13 mouse cellular contexts compared by ENCODE assay signal in the genomic region with DNA sequence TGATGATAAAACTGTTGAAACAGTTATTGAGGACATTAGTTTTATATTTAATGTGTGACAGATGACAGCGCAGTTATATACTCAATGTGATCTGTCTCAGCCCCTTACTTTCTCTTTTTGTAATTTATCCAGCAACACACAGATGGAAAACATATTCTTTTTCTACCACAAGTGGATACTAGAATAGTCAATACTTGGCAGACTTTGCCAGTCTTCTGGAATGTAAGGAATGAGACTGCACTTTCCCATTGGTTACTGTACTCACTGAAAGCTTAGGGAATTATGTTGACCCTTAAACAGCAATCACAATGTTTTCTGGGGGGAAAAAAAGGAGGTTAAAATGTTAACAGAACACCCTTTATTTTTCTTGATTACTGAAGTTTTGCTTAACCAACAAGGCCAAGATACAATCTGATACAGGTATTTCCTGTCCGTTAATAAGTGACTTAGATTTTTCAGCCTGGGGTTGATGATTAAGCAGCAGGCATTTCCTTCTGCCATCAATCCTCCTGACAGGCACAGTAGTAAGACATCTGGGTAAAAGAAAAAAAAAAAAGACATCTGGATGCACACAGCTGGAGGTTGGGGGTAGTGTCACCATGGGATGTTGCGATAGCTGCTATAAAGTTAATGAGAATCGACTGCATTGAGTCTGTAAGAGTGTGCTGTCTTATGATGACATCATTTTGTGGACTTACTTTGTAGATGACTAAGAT.
DNase-seq lines count a peak whose midpoint lies in the region; ATAC-seq lines count a peak whose summit lies in the region.
"Had no signal": no experiment of that assay in that cellular context is flagged by ENCODE, and none has a peak within 500 bp of the region (broad histone marks: within the 10 kb centered on the region; RNA-seq: fewer than 3 reads in every experiment).

No protein-coding gene starts in this region.

- H3K9me3 ChIP-seq in embryonic facial prominence, embryonic 11.5 days (replicated peaks; ENCODE audit: control insufficient read depth, low read length), result no peaks in the 10 kb centered on the region
- H3K9me3 ChIP-seq in embryonic facial prominence, embryonic 10.5 days, result no peaks in the 10 kb centered on the region
- H3K9me3 ChIP-seq in embryonic facial prominence, embryonic 15.5 days (replicated peaks), result no peaks in the 10 kb centered on the region
- H3K9me3 ChIP-seq in neural tube, embryonic 14.5 days (ENCODE audit: control insufficient read depth, low read length), result no peaks in the 10 kb centered on the region
- H3K9me3 ChIP-seq in hindbrain, embryonic 12.5 days (replicated peaks), result no peaks in the 10 kb centered on the region
- H3K9me3 ChIP-seq: hindbrain, embryonic 15.5 days had no signal

- no peak overlapping the region for H3K9ac ChIP-seq in embryonic facial prominence, embryonic 11.5 days (replicated peaks; ENCODE audit: low read length)
- H3K9ac ChIP-seq in embryonic facial prominence, embryonic 15.5 days, result no peak overlapping the region
- H3K9ac ChIP-seq in neural tube, embryonic 14.5 days (replicated peaks; ENCODE audit: low read depth, low read length), result no peak overlapping the region
- no peak overlapping the region for H3K9ac ChIP-seq in hindbrain, embryonic 12.5 days
- H3K9ac ChIP-seq: hindbrain, embryonic 15.5 days had no signal

- peak; percentile 7 for DNase-seq in embryonic facial prominence, embryonic 11.5 days (ENCODE audit: low spot score)
- no peak for DNase-seq in embryonic facial prominence, embryonic 10.5 days (ENCODE audit: low spot score)
- peak; percentile 88 for DNase-seq in kidney, adult 9 months
- no peak for DNase-seq in layer of hippocampus, postnatal 25 days (ENCODE audit: extremely low spot score in 1 of 2, low spot score in 1 of 2)
- no peak for DNase-seq in urinary bladder, postnatal 10 days (ENCODE audit: low spot score)
- DNase-seq: cerebellum, postnatal 10 days; heart, adult 18-20 months; thymus, adult 18-20 months had no signal

- WGBS in embryonic facial prominence, embryonic 11.5 days, result 69% methylated on average over 4 of the region's 4 CpGs
- WGBS in embryonic facial prominence, embryonic 10.5 days, result 77% methylated on average over 4 of the region's 4 CpGs
- 35% methylated on average over 4 of the region's 4 CpGs for WGBS in embryonic facial prominence, embryonic 15.5 days
- 68% methylated on average over 4 of the region's 4 CpGs for WGBS in neural tube, embryonic 14.5 days
- 65% methylated on average over 4 of the region's 4 CpGs for WGBS in hindbrain, embryonic 12.5 days

- no peak overlapping the region for H3K4me3 ChIP-seq in embryonic facial prominence, embryonic 11.5 days (ENCODE audit: low read depth, low read length)
- no peak overlapping the region for H3K4me3 ChIP-seq in embryonic facial prominence, embryonic 10.5 days
- H3K4me3 ChIP-seq in embryonic facial prominence, embryonic 15.5 days (replicated peaks), result no peak overlapping the region
- no peak overlapping the region for H3K4me3 ChIP-seq in neural tube, embryonic 14.5 days (ENCODE audit: low read depth, low read length)
- no peak overlapping the region for H3K4me3 ChIP-seq in hindbrain, embryonic 12.5 days
- H3K4me3 ChIP-seq: hindbrain, embryonic 15.5 days had no signal

- H3K36me3 ChIP-seq in embryonic facial prominence, embryonic 11.5 days (replicated peaks; ENCODE audit: control insufficient read depth, insufficient read depth, low read depth, low read length), result no peaks in the 10 kb centered on the region
- no peaks in the 10 kb centered on the region for H3K36me3 ChIP-seq in embryonic facial prominence, embryonic 10.5 days (replicated peaks)
- H3K36me3 ChIP-seq in embryonic facial prominence, embryonic 15.5 days, result no peaks in the 10 kb centered on the region
- H3K36me3 ChIP-seq in neural tube, embryonic 14.5 days (ENCODE audit: control insufficient read depth, insufficient read depth, low read length), result no peaks in the 10 kb centered on the region
- H3K36me3 ChIP-seq in hindbrain, embryonic 12.5 days, result no peaks in the 10 kb centered on the region
- H3K36me3 ChIP-seq: hindbrain, embryonic 15.5 days had no signal

- H3K27me3 ChIP-seq in embryonic facial prominence, embryonic 11.5 days (ENCODE audit: control insufficient read depth, insufficient read depth, low read length), result no peaks in the 10 kb centered on the region
- no peaks in the 10 kb centered on the region for H3K27me3 ChIP-seq in embryonic facial prominence, embryonic 10.5 days (replicated peaks; ENCODE audit: low read depth, poor library complexity, severe bottlenecking)
- no peaks in the 10 kb centered on the region for H3K27me3 ChIP-seq in embryonic facial prominence, embryonic 15.5 days
- H3K27me3 ChIP-seq in neural tube, embryonic 14.5 days (ENCODE audit: control insufficient read depth, insufficient read depth, low read length), result no peaks in the 10 kb centered on the region
- H3K27me3 ChIP-seq in hindbrain, embryonic 12.5 days, result no peaks in the 10 kb centered on the region
- H3K27me3 ChIP-seq: hindbrain, embryonic 15.5 days had no signal

- no peak for ATAC-seq in embryonic facial prominence, embryonic 11.5 days (replicated peaks; ENCODE audit: insufficient number of reproducible peaks, low FRiP score, low TSS enrichment, low read depth)
- peak; percentile 29; the same call in 1 of the 2 replicates for ATAC-seq in embryonic facial prominence, embryonic 15.5 days (ENCODE audit: insufficient number of reproducible peaks, low FRiP score, low TSS enrichment, low read depth)
- peak; percentile 60 for ATAC-seq in neural tube, embryonic 14.5 days (ENCODE audit: low read depth)
- no peak for ATAC-seq in hindbrain, embryonic 12.5 days (ENCODE audit: low FRiP score)
- ATAC-seq: forebrain, embryonic 16.5 days had no signal

- H3K27ac ChIP-seq in embryonic facial prominence, embryonic 11.5 days (replicated peaks; ENCODE audit: low read depth, low read length), result no peak overlapping the region
- H3K27ac ChIP-seq in embryonic facial prominence, embryonic 10.5 days (replicated peaks), result no peak overlapping the region
- H3K27ac ChIP-seq in embryonic facial prominence, embryonic 15.5 days (replicated peaks), result peak overlapping the region; percentile 58; the same call in 1 of the 2 replicates
- no peak overlapping the region for H3K27ac ChIP-seq in neural tube, embryonic 14.5 days (ENCODE audit: low read depth, low read length)
- no peak overlapping the region for H3K27ac ChIP-seq in hindbrain, embryonic 12.5 days
- H3K27ac ChIP-seq: hindbrain, embryonic 15.5 days had no signal

- H3K4me1 ChIP-seq in embryonic facial prominence, embryonic 11.5 days (ENCODE audit: control insufficient read depth, insufficient read depth, low read length), result no peaks in the 10 kb centered on the region
- H3K4me1 ChIP-seq in embryonic facial prominence, embryonic 10.5 days, result peaks cover 19% of the 10 kb centered on the region
- peaks cover 7% of the 10 kb centered on the region for H3K4me1 ChIP-seq in embryonic facial prominence, embryonic 15.5 days
- H3K4me1 ChIP-seq in neural tube, embryonic 14.5 days (ENCODE audit: control insufficient read depth, insufficient read depth, low read length), result no peaks in the 10 kb centered on the region
- H3K4me1 ChIP-seq in hindbrain, embryonic 12.5 days, result no peaks in the 10 kb centered on the region
- H3K4me1 ChIP-seq: hindbrain, embryonic 15.5 days had no signal

- no peak overlapping the region for H3K4me2 ChIP-seq in embryonic facial prominence, embryonic 11.5 days (ENCODE audit: low read depth, low read length)
- no peak overlapping the region for H3K4me2 ChIP-seq in embryonic facial prominence, embryonic 15.5 days (replicated peaks)
- H3K4me2 ChIP-seq in neural tube, embryonic 14.5 days (ENCODE audit: low read depth, low read length), result no peak overlapping the region
- no peak overlapping the region for H3K4me2 ChIP-seq in hindbrain, embryonic 12.5 days (replicated peaks)
- H3K4me2 ChIP-seq: hindbrain, embryonic 15.5 days had no signal

Comparison
In these comparisons a context has a peak if more than half of its experiments do, and no peak if none do; other contexts are left out.
1. ATAC-seq: peak in embryonic facial prominence, embryonic 15.5 days (single experiment) and neural tube, embryonic 14.5 days (single experiment); none in embryonic facial prominence, embryonic 11.5 days (single experiment) and hindbrain, embryonic 12.5 days (single experiment).
2. DNase-seq: peak in embryonic facial prominence, embryonic 11.5 days (single experiment) and kidney, adult 9 months (single experiment); none in embryonic facial prominence, embryonic 10.5 days (single experiment), layer of hippocampus, postnatal 25 days (0 of 2) and urinary bladder, postnatal 10 days (single experiment).